Mouse (Mus musculus) kidney, postnatal 0 days (tissue): ENCODE results near the gene Tsr2. TPM values are rescaled to one million over a fixed set of nuclear protein-coding genes. Genes with fewer than 3 reads are reported as not detected.

ENCODE experiments used
- ATAC-seq: fragments of 200-750 bp; cut with Nextera tagmentation; replicated peaks from 2 replicates; pipeline ENCODE4 v1.8.0; 2017; ENCODE audit warnings: low read depth, moderate number of reproducible peaks, moderate TSS enrichment, moderate library complexity; ENCODE audit not compliant: low FRiP score
- DNase-seq: peaks from one replicate; pipeline ENCODE4 v3.0.0-alpha.2; 2016; ENCODE audit warnings: low spot score
- H3K27ac ChIP-seq: fragments of 300-500 bp; sonication (generic); 2 replicates; pipeline ENCODE4 v1.5.1; 2014; ENCODE audit warnings: mild to moderate bottlenecking
- H3K27me3 ChIP-seq: fragments of 300-500 bp; sonication (generic); 2 replicates; pipeline ENCODE4 v1.6.1; 2014; ENCODE audit warnings: low read length, mixed read lengths; ENCODE audit not compliant: insufficient read depth
- H3K36me3 ChIP-seq: fragments of 300-500 bp; sonication (generic); 2 replicates; pipeline ENCODE4 v1.6.1; 2014; ENCODE audit warnings: low read length, mixed read lengths; ENCODE audit not compliant: insufficient read depth
- H3K4me1 ChIP-seq: fragments of 300-500 bp; sonication (generic); replicated peaks from 2 replicates; pipeline ENCODE4 v1.6.1; 2014; ENCODE audit warnings: antibody characterized with exemption, low read length, mixed read lengths; ENCODE audit not compliant: insufficient read depth
- H3K4me2 ChIP-seq: fragments of 300-500 bp; sonication (generic); 2 replicates; pipeline ENCODE4 v1.6.1; 2014; ENCODE audit warnings: mild to moderate bottlenecking, low read length, moderate library complexity, mixed read lengths
- H3K4me3 ChIP-seq: fragments of 300-500 bp; sonication (generic); replicated peaks from 2 replicates; pipeline ENCODE4 v1.5.1; 2014; ENCODE audit warnings: low read depth, low read length
- H3K9ac ChIP-seq: fragments of 300-500 bp; sonication (generic); 2 replicates; pipeline ENCODE4 v1.6.1; 2014; ENCODE audit warnings: low read depth, low read length
- H3K9me3 ChIP-seq: fragments of 300-500 bp; sonication (generic); replicated peaks from 2 replicates; pipeline ENCODE4 v1.6.1; 2016; ENCODE audit warnings: low read length, inconsistent platforms, mixed read lengths
- CTCF ChIP-seq: IDR thresholded peaks from 2 replicates; pipeline ENCODE4 v1.5.1; 2016; ENCODE audit warnings: antibody characterized with exemption, low read depth, mild to moderate bottlenecking, moderate library complexity
- WGBS: fragments of 180-500 bp; shearing (Covaris S2); extraction: QIAGEN DNeasy Blood & Tissue Kit; methylation state at CpG from one replicate; pipeline ENCODE4 v1.1.7; 2014; 5-methylcytosine and 5-hydroxymethylcytosine counted together
- polyA plus RNA-seq: library from polyadenylated mRNA; unstranded; fragments of >200 nt; fragmentation: Nextera tagmentation; extraction: Ambion mirVana; gene quantifications from 2 replicates; pipeline ENCODE4 v1.2.1, GENCODE M21; 2015

Gene Tsr2
- polyA plus RNA-seq, 1 experiment from 2014 or later: 30.8 TPM

- WGBS: 56% methylated on average over 7 of the region's 7 CpGs
- Histone ChIP-seq H3K36me3 (no peaks in the 10 kb centered on the region), H3K27me3 (no peaks in the 10 kb centered on the region), H3K4me1 (no peaks in the 10 kb centered on the region), H3K4me2 (no peak overlapping the region), H3K27ac (no peak overlapping the region), H3K4me3 (no peak overlapping the region), H3K9ac (no peak overlapping the region), H3K9me3 (no peaks in the 10 kb centered on the region)
- no peak for TF ChIP-seq CTCF
- no peak for ATAC-seq
- DNase-seq: no peak
These were observed 11.1 kb upstream of the Tsr2 start for GRCm38 (mm10) chrX:151107301-151108067.

- 70% methylated on average over 1 of the region's 1 CpGs for WGBS
- Histone ChIP-seq H3K27ac (no peak overlapping the region), H3K4me2 (no peak overlapping the region), H3K9ac (no peak overlapping the region), H3K9me3 (no peaks in the 10 kb centered on the region), H3K4me1 (no peaks in the 10 kb centered on the region), H3K4me3 (no peak overlapping the region), H3K36me3 (0 out of 2 replicates have a peak, but pooled peaks cover 10% of the 10 kb centered on the region), H3K27me3 (no peaks in the 10 kb centered on the region)
- no peak for ATAC-seq
- DNase-seq: no peak
- no peak for TF ChIP-seq CTCF
These were observed 8.9 kb downstream of the Tsr2 start for GRCm38 (mm10) chrX:151087418-151087817.

- 88% methylated on average over 2 of the region's 2 CpGs for WGBS
- no peak for ATAC-seq
These were observed 10.7 kb downstream of the Tsr2 start for GRCm38 (mm10) chrX:151085599-151085998.

GRCm38 (mm10) chrX:151076941-151077485 lies 19.3 kb downstream of the Tsr2 start:
- H3K27ac ChIP-seq: no peak overlapping the region
- no peak for ATAC-seq
- WGBS: 76% methylated on average over 4 of the region's 4 CpGs

More at GRCm38 (mm10) chrX:151085599-151085998, 10.7 kb downstream of the Tsr2 start:
- no peaks in the 10 kb centered on the region for H3K27me3 ChIP-seq
- no peak for DNase-seq
- TF ChIP-seq CTCF: no peak
- H3K4me3 ChIP-seq: no peak overlapping the region
- H3K27ac ChIP-seq: no peak overlapping the region
- H3K4me1 ChIP-seq: no peaks in the 10 kb centered on the region
- H3K9ac ChIP-seq: no peak overlapping the region
- no peaks in the 10 kb centered on the region for H3K9me3 ChIP-seq
- 0 out of 2 replicates have a peak, but pooled peaks cover 10% of the 10 kb centered on the region for H3K36me3 ChIP-seq
- H3K4me2 ChIP-seq: no peak overlapping the region

GRCm38 (mm10) chrX:151076007-151076406 lies 20.3 kb downstream of the Tsr2 start:
- no peaks in the 10 kb centered on the region for H3K4me1 ChIP-seq
- ATAC-seq (no peak), DNase-seq (no peak)
- 90% methylated on average over 5 of the region's 5 CpGs for WGBS
- no peak overlapping the region for H3K27ac ChIP-seq
- H3K4me3 ChIP-seq: no peak overlapping the region
- no peak overlapping the region for H3K9ac ChIP-seq
- H3K4me2 ChIP-seq: no peak overlapping the region
- H3K27me3 ChIP-seq: no peaks in the 10 kb centered on the region
- H3K36me3 ChIP-seq: 0 out of 2 replicates have a peak, but pooled peaks cover 4% of the 10 kb centered on the region
- no peaks in the 10 kb centered on the region for H3K9me3 ChIP-seq
- no peak for TF ChIP-seq CTCF

More at GRCm38 (mm10) chrX:151076941-151077485, 19.3 kb downstream of the Tsr2 start:
- no peak for DNase-seq
- Histone ChIP-seq H3K4me2 (no peak overlapping the region), H3K4me1 (no peaks in the 10 kb centered on the region), H3K4me3 (no peak overlapping the region), H3K9ac (no peak overlapping the region), H3K9me3 (no peaks in the 10 kb centered on the region), H3K36me3 (0 out of 2 replicates have a peak, but pooled peaks cover 4% of the 10 kb centered on the region), H3K27me3 (no peaks in the 10 kb centered on the region)
- TF ChIP-seq CTCF: no peak

- 90% methylated on average over 5 of the region's 5 CpGs for WGBS
- Histone ChIP-seq H3K9me3 (no peaks in the 10 kb centered on the region), H3K9ac (no peak overlapping the region), H3K27ac (no peak overlapping the region), H3K36me3 (0 out of 2 replicates have a peak, but pooled peaks cover 10% of the 10 kb centered on the region), H3K4me1 (no peaks in the 10 kb centered on the region), H3K27me3 (no peaks in the 10 kb centered on the region), H3K4me3 (no peak overlapping the region), H3K4me2 (no peak overlapping the region)
- DNase-seq (no peak), ATAC-seq (no peak)
- no peak for TF ChIP-seq CTCF
These were observed 28.5 kb downstream of the Tsr2 start for GRCm38 (mm10) chrX:151067876-151068275.
